Mouse (Mus musculus): ENCODE measurements around the gene Slc16a5.

Slc16a5 gene

DNA sequence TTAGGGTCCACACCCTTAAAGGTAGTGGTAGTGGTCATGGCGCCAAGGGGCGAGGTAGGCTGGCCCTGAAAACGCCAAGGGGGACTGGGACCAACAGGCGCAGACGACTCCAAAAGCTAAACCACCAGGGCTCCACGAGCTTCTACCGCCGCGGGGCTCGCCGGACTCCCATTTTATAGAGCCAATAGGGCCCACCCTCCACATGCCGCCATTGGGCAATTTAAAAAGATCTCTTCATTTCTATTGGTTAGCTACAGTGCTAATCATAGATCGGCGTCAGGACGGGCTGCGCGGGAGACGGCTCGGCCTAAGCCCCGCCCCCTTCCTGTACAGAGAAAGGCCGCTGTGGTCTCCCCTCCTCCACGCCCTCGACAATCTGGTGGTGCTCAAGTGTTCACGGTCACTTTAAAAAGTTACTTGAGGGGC, 52.0 kb downstream of the Slc16a5 start, which contains the start of gene Jpt1:
Gene Jpt1 (minus strand): TSS at position 150 of the 426 bp plus-strand sequence.
- peak; percentile 97 for DNase-seq (ENCODE audit: low read depth, low spot score)

DNA sequence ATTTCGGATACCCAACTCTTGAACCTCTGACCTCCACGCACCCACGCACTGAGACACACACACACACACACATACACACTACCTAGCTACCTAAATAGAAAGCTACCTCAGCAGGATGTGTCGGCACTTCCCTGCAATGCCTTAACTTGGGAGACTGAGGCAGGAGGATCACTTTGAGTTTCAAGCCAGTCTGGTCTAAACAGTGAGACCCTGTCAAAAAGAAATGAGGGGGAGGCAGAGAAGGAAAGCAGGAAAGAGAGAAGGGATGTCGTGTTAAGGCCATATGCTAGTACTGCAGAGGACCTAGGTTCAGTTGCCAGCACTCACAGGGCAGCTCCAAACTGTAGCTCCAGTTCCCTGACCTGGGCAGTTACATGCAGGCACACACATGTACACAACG, 52.7 kb downstream of the Slc16a5 start:
- DNase-seq (ENCODE audit: low read depth, low spot score), result no peak

DNA sequence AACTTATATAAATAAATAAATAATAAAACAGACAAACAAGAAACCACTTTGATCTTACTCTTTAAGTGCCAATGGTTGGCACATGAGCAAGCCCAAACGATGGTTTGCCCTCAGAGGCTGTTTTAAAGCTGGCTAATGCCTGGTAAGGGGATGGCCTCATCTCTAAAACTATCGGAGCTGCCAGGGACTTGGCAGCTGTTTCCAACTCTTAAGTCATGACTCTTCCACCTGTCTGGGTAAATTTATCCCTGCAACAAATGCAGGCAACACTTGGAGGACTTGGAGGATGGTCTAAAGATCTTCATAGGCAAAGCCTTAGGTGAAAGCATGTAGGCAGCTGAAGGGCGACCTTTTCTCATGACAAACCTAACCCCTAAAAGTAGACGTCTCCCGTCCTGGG, 54.7 kb downstream of the Slc16a5 start:
- DNase-seq (ENCODE audit: low read depth, low spot score), result no peak

DNA sequence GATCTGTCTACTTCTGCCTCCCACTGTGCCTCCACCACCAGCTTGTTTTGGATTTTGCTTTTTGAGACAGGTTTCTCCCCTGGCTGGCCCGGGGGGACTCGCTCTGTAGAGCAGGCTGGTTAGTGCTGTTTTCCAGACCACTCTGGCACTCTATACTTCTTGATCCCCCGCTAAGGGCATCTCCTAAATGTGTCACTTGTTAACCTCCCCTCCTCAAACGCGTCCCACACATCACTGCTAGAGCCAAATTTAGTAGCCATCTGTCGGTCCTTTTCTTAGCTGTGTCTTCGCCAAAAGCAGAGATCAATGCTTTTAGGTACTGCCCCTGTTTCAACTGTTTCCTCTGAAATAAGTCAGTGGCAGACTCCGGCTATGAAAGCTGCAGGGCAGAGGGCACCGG, 56.4 kb downstream of the Slc16a5 start:
- no peak for DNase-seq (ENCODE audit: low read depth, low spot score)

DNA sequence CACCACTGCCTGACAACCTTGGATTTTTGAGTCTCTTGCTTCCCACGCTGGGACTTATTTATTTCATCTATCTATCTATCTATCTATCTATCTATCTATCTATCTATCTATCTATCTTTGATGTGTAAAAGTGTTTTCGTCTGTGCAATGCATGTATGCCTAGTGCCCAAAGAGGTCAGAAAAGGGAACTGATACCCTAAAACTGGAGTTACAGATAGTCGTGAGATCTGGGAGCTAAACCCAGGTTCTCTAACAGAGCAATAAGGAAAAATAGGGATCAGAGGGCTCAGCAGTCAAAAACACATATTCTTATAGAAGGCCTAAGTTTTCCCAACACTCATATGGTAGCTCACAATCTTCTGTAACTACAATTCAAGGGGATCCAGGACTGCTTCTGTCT, 57.3 kb downstream of the Slc16a5 start:
- DNase-seq (ENCODE audit: low read depth, low spot score), result no peak

DNA sequence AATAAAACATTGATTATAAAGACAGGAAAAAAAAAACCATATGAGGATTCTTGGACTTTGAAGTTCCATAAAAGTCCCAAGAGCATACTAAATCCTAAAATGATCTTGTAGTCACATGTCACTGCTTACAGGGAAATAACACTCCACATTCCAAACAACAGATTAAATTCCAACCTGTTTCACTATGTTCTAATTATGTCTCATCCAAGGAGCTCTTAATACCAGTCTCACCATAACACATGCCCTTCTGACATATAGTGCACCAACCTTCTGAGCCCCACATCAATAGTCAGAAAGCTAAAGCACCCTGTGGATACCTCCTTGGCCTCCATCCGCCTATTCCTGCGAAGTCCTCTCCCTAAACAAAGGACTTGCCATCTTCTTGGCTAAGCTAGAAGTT, 57.9 kb downstream of the Slc16a5 start:
- DNase-seq (ENCODE audit: low read depth, low spot score), result no peak

DNA sequence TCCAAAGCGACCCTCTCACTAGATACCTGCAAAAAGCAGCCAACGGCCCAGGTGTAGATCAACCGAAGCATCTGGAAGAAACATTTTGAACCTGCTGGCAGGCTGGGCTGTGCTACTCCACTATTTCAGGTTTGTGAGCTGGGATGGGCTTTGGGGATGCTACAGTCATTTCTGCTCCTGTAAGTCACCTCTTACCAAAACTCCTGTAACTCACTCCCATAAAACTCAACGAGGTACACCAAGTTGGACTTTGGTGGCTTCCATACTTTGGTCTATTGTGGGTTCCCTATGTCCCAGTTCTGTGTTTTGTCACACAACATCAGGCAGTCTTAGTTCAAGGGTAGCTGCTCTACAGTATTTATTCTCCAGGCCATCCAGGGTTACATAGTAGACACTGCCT, 58.8 kb downstream of the Slc16a5 start:
- DNase-seq (ENCODE audit: low read depth, low spot score), result no peak

DNA sequence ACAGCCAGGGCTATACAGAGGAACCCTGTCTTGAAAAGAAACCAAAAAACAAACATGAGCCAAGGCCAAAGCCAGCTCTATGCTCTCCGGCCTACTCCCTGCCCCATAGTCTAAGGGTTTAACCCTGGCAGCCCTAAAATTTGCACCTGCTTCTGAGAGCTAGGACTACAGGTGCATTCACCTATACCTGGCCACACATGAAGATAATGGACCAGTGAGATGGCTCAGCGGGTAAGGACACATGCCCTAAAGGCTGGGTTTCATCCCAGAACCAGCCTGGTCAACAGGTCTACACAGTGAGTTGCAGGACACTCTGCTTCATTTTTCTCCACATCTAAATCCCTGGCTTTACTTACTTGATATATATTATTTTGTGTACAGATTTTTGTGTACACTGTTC, 60.0 kb downstream of the Slc16a5 start:
- no peak for DNase-seq (ENCODE audit: low read depth, low spot score)

DNA sequence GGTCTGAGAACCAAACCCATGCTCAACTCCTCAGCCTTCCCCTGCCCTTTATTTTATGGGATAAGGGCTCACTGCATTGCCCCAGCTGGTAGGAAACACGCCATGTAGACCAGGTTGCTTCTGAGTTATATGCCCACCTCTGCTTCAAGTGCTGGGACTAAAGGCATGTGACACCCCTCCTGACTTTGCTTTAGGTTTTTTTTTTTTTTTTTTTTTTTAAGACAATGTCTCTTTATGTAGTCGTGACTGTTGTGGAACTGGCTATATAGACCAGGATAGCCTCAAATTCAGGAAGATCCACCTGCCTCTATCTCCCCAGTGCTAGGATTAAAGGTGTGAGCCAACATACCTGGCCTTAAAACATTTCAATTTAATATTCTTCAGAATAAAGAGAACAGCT, 60.4 kb downstream of the Slc16a5 start:
- DNase-seq (ENCODE audit: low read depth, low spot score), result no peak

Data from retina, postnatal 7 days (tissue).